Mouse (Mus musculus): Measurements from ENCODE around the gene Irf2bp2.

- TF ChIP-seq CTCF (IDR thresholded peaks at IDR 0.05; ENCODE audit: borderline replicate concordance, extremely low read depth, insufficient read depth, insufficient read length) (no peak), POLR2A (IDR thresholded peaks at IDR 0.05; ENCODE audit: borderline replicate concordance, extremely low read depth, insufficient read depth, insufficient read length, poor library complexity, severe bottlenecking) (no peak)
Observed at GRCm38 (mm10) chr8:126617665-126618064, 23.9 kb upstream of the Irf2bp2 start.
